Comparison of ENCODE assay signal across 10 mouse cellular contexts in the genomic region with DNA sequence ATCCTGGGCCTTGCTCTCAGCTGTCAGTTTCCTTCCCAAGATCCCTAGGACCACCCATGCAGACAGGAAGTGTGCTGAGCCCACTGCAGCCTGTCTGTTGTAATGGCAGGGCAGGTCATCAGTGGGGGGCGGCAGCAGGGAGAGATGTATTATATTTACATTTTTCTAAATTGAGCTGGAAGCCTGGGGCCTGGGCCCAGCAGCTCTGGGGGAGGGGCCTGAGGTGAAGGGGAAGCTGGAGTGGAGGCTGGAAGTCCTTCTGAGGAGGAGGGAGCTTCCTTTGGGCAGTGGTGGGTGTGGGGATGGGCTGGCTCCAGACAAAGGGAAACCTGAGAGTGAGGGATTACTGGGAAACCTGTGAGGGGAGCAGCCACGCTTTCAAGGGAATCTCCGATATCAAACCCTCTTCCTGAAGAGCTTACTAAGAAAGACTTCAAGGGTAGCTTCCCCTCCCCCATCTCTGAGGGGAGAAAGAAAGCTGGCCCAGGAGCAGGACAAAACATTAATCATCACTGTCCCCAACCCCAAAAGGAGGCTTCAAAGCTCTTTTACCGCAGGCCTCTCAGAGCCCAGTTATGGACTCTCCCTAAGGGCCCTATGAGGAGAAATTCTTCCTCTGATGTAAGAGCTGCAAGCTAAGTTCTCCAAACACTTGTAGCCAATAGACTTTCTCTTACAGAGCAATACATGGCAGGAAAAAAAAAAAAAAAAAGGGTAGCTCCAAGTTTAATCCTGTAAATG.
A peak's percentile ranks its signal among the peaks of the same experiment; 100 is the strongest.
DNase-seq lines count a peak whose midpoint lies in the region; ATAC-seq lines count a peak whose summit lies in the region.
"Had no signal": no experiment of that assay in that cellular context is flagged by ENCODE, and none has a peak within 500 bp of the region (broad histone marks: within the 10 kb centered on the region; RNA-seq: fewer than 3 reads in every experiment).

No protein-coding gene starts in this region.

- no peak overlapping the region for H3K9ac ChIP-seq in kidney, embryonic 14.5 days (ENCODE audit: low read depth, low read length)
- H3K9ac ChIP-seq in embryonic facial prominence, embryonic 14.5 days (ENCODE audit: low read depth, low read length), result no peak overlapping the region
- H3K9ac ChIP-seq in limb, embryonic 15.5 days, result no peak overlapping the region

- WGBS in kidney, embryonic 14.5 days, result under 1% methylated on average over 4 of the region's 4 CpGs
- WGBS in embryonic facial prominence, embryonic 14.5 days, result 13% methylated on average over 4 of the region's 4 CpGs
- WGBS in limb, embryonic 15.5 days, result 14% methylated on average over 4 of the region's 4 CpGs

- H3K27me3 ChIP-seq in kidney, embryonic 14.5 days (ENCODE audit: control insufficient read depth, insufficient read depth, low read length), result no peaks in the 10 kb centered on the region
- no peaks in the 10 kb centered on the region for H3K27me3 ChIP-seq in embryonic facial prominence, embryonic 14.5 days (replicated peaks; ENCODE audit: control insufficient read depth, insufficient read depth, low read length)
- no peaks in the 10 kb centered on the region for H3K27me3 ChIP-seq in limb, embryonic 15.5 days
- H3K27me3 ChIP-seq: Patski had no signal

- H3K4me1 ChIP-seq in kidney, embryonic 14.5 days (ENCODE audit: control insufficient read depth, insufficient read depth, low read length), result peaks cover 25% of the 10 kb centered on the region
- H3K4me1 ChIP-seq in embryonic facial prominence, embryonic 14.5 days (ENCODE audit: control insufficient read depth, insufficient read depth, low read length), result peaks cover 18% of the 10 kb centered on the region
- peaks cover 13% of the 10 kb centered on the region for H3K4me1 ChIP-seq in limb, embryonic 15.5 days

- H3K36me3 ChIP-seq in kidney, embryonic 14.5 days (ENCODE audit: control insufficient read depth, insufficient read depth, low read length), result no peaks in the 10 kb centered on the region
- H3K36me3 ChIP-seq in embryonic facial prominence, embryonic 14.5 days (ENCODE audit: control insufficient read depth, insufficient read depth, low read length), result no peaks in the 10 kb centered on the region
- H3K36me3 ChIP-seq in limb, embryonic 15.5 days, result no peaks in the 10 kb centered on the region

- ATAC-seq in kidney, embryonic 14.5 days (ENCODE audit: low FRiP score, low TSS enrichment), result peak; percentile 92
- ATAC-seq in embryonic facial prominence, embryonic 14.5 days (ENCODE audit: low read depth), result peak; percentile 92
- ATAC-seq in limb, embryonic 15.5 days (ENCODE audit: insufficient number of reproducible peaks, low FRiP score, low TSS enrichment, low read depth), result peak; percentile 35; the same call in 1 of the 2 replicates
- ATAC-seq: Patski had no signal

- no peaks in the 10 kb centered on the region for H3K9me3 ChIP-seq in kidney, embryonic 14.5 days (ENCODE audit: control insufficient read depth, low read length)
- H3K9me3 ChIP-seq in embryonic facial prominence, embryonic 14.5 days (ENCODE audit: control insufficient read depth, low read length), result no peaks in the 10 kb centered on the region
- H3K9me3 ChIP-seq in limb, embryonic 15.5 days, result no peaks in the 10 kb centered on the region

- DNase-seq in kidney, adult 8-10 months, result no peak
- DNase-seq in ZHBTc4 (ENCODE audit: low read depth, low spot score), result peak; percentile 46
- DNase-seq in embryonic facial prominence, embryonic 14.5 days (ENCODE audit: low spot score), result peak; percentile 80
- no peak for DNase-seq in cerebellum, postnatal 25 days
- DNase-seq in cerebellum, adult 11 months, result no peak
- DNase-seq in right cerebral cortex, postnatal 36 days (ENCODE audit: low spot score in 2 of 2), result no peak
- DNase-seq: cerebellum, postnatal 10 days had no signal

- no peak overlapping the region for H3K4me2 ChIP-seq in kidney, embryonic 14.5 days (replicated peaks; ENCODE audit: low read depth, low read length)
- no peak overlapping the region for H3K4me2 ChIP-seq in embryonic facial prominence, embryonic 14.5 days (ENCODE audit: low read depth, low read length)
- no peak overlapping the region for H3K4me2 ChIP-seq in limb, embryonic 15.5 days

- H3K4me3 ChIP-seq in kidney, embryonic 14.5 days (ENCODE audit: low read length), result no peak overlapping the region
- H3K4me3 ChIP-seq in embryonic facial prominence, embryonic 14.5 days (ENCODE audit: low read depth, low read length), result no peak overlapping the region
- no peak overlapping the region for H3K4me3 ChIP-seq in limb, embryonic 15.5 days

- peak overlapping the region; percentile 88 for H3K27ac ChIP-seq in kidney, embryonic 14.5 days (ENCODE audit: low read depth, low read length)
- peak overlapping the region; percentile 65 for H3K27ac ChIP-seq in embryonic facial prominence, embryonic 14.5 days (replicated peaks; ENCODE audit: low read depth, low read length)
- no peak overlapping the region for H3K27ac ChIP-seq in limb, embryonic 15.5 days

Comparison
In these comparisons a context has a peak if more than half of its experiments do, and no peak if none do; other contexts are left out.
1. ATAC-seq: peak in every context shown above with its lines; median percentile 92 in kidney, embryonic 14.5 days; 92 in embryonic facial prominence, embryonic 14.5 days; 35 in limb, embryonic 15.5 days.
2. DNase-seq: peak in ZHBTc4 (single experiment) and embryonic facial prominence, embryonic 14.5 days (single experiment); none in kidney, adult 8-10 months (0 of 2), cerebellum, postnatal 25 days (0 of 2), cerebellum, adult 11 months (single experiment) and right cerebral cortex, postnatal 36 days (0 of 2).